Mouse (Mus musculus): ENCODE results near the gene Hoxa3. TPM values are rescaled to one million over a fixed set of nuclear protein-coding genes. Genes with fewer than 3 reads are reported as not detected.

Hoxa3 gene
- polyA plus RNA-seq (2014; fragmentation: Nextera tagmentation; extraction: Ambion mirVana), result 0.11 TPM in 1 of 2 replicates, not detected in the other

DNA sequence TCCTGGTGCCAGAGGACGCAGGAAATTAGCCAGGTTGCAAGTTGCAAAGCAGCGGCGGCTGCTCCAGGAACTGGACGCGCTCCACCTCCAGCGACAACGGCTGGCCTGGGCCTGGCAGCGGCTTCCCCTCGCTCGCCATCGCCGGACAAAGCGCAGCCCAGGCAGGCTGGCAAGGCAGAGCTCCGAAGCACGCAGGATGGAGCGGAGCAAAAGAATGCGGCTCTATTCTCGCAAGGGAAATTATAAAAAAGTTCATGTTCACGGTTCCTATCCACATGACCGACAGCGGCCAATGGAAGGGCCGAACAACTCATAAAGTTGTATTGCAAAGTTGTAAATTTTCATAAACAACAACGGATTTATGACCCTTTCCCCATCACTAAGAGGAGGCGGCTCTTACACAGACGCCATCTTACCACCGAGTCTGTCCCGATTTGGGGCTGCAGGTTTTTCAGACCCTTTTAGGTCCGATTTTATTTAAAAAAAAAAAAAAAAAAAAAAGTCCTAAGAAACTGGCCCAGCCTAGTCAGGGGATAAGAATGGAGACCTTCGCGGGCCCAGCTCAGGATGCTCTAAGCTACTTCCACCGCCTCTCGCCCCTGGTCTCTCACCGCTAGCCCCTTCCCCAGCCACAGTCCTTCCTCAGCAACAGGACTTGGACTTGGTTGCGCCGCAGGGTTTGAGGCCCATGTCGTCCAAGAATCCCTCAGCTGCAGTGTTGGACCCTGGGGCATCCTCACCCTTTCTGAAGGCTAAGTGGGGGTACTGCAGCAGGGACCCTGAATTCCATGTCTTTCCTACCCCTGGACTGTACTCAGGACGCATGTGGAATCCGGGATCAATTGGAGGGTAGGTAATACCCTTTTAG lies at the start of gene Hoxa3, which contains the start of gene Gm28308:
Hoxa3 (minus strand) TSS at position 218 of the 868 bp plus-strand sequence.
Gm28308 (minus strand) TSS at position 221 of the 868 bp plus-strand sequence.
- Histone ChIP-seq H3K4me1 (ENCODE audit: control insufficient read depth, insufficient read depth, low read length) (peaks cover 8% of the 10 kb centered on the region), H3K9ac (ENCODE audit: low read length) (no peak within 1 kb of the TSS), H3K4me2 (no peak within 1 kb of the TSS), H3K36me3 (ENCODE audit: control insufficient read depth, insufficient read depth, low read length) (no peaks in the 10 kb centered on the region), H3K27ac (ENCODE audit: low read depth, low read length) (no peak within 1 kb of the TSS), H3K4me3 (ENCODE audit: low read depth, low read length) (no peak within 1 kb of the TSS), H3K9me3 (ENCODE audit: control insufficient read depth, low read length) (no peaks in the 10 kb centered on the region), H3K27me3 (ENCODE audit: control insufficient read depth, insufficient read depth, low read length) (peaks cover 100% of the 10 kb centered on the region)
- WGBS, result 2% methylated on average over 38 of the region's 38 CpGs
- ATAC-seq (ENCODE audit: low FRiP score) (no peak), DNase-seq (ENCODE audit: low spot score, missing footprints) (no peak)

DNA sequence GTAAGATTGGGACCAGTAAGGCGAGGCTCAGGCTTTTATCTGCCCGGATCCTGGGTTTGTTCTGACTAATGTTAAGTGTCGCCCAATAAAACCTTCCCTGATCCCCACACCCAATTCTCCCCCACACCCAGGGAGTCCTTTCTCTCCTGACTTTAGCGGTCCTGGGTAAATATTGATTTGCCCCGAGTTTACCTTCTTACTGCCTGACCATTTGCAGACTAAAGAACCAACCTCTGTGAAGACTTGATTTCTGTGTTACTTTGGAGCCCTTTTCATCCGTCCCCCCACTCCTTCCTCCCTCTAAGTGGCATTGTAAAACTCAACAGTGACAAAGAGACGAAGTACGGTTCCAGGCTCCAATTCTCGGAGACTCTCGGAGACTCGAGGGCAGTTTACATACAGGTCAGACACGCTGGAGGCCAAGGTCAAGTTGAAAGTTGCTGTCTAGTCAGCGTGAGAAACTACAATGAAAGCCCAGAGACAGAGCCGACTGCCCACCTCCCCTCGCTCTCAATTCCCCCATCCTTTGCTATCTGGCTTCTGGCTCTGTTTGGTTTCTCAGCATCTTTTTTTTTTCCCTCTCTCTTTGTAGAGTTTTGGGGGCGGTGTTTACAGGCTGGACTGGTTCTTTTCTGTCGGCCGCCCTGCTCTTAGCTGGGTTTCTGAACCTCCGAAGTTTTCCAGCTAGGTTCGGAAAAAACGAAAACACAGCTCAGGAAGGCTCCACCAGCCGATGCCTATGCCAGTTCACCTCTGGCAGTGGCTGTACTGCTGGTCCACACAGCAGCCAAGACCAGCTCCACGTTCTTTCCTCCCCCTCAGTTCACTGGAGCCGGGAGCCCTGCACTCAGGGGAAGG lies 49.6 kb upstream of the Hoxa3 start:
- H3K9me3 ChIP-seq (ENCODE audit: control insufficient read depth, low read length), result no peaks in the 10 kb centered on the region
- ATAC-seq (ENCODE audit: low FRiP score) (no peak), DNase-seq (ENCODE audit: low spot score, missing footprints) (peak; percentile 97)
- H3K9ac ChIP-seq (ENCODE audit: low read length), result no peak overlapping the region
- no peak overlapping the region for H3K27ac ChIP-seq (ENCODE audit: low read depth, low read length)
- peaks cover 96% of the 10 kb centered on the region for H3K27me3 ChIP-seq (ENCODE audit: control insufficient read depth, insufficient read depth, low read length)
- H3K4me3 ChIP-seq (ENCODE audit: low read depth, low read length), result no peak overlapping the region
- no peak overlapping the region for H3K4me2 ChIP-seq
- H3K36me3 ChIP-seq (ENCODE audit: control insufficient read depth, insufficient read depth, low read length), result no peaks in the 10 kb centered on the region
- 2% methylated on average over 24 of the region's 24 CpGs for WGBS
- H3K4me1 ChIP-seq (ENCODE audit: control insufficient read depth, insufficient read depth, low read length), result no peaks in the 10 kb centered on the region; the same call in 1 of the 2 replicates

DNA sequence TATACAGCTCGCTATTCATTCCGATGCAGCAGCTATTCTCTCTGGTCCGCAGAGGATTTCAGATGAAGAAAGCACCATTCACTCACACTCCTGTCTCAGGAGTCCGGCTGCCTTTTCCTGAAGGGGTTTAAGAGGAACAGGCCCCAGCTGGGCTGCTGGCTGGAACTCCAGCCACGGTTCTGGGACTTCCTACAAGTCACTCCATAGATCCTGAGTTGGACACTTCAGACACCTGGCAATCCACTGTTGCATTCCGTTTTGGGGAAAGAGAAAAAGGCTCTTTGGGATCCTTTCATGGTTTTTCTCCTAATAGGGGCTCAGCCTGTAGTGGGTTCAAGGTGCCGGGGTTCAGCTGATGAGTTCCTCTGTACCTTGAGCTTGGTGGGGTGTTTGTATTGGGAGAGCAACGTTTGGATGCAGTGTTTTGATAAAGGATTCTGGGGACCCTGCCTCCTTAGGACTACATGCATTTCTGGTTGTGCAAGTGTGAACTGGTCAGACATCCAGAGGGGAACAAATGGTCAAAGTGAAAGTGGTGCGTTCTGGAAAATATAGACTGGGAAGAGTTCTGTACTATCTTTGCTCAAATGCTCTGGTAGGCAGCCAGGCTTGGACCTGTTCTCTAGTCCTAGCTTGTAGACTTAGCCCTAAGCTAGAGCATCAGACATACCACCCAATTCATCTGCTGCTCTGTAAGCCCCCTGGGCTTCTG lies 48.8 kb upstream of the Hoxa3 start:
- ATAC-seq (ENCODE audit: low FRiP score) (no peak), DNase-seq (ENCODE audit: low spot score, missing footprints) (peak; percentile 95)
- no peaks in the 10 kb centered on the region; the same call in 1 of the 2 replicates for H3K4me1 ChIP-seq (ENCODE audit: control insufficient read depth, insufficient read depth, low read length)
- WGBS, result 2% methylated on average over 9 of the region's 9 CpGs
- H3K4me2 ChIP-seq, result no peak overlapping the region
- no peaks in the 10 kb centered on the region for H3K9me3 ChIP-seq (ENCODE audit: control insufficient read depth, low read length)
- no peak overlapping the region for H3K9ac ChIP-seq (ENCODE audit: low read length)
- no peak overlapping the region for H3K4me3 ChIP-seq (ENCODE audit: low read depth, low read length)
- H3K27ac ChIP-seq (ENCODE audit: low read depth, low read length), result no peak overlapping the region
- peaks cover 98% of the 10 kb centered on the region for H3K27me3 ChIP-seq (ENCODE audit: control insufficient read depth, insufficient read depth, low read length)
- no peaks in the 10 kb centered on the region for H3K36me3 ChIP-seq (ENCODE audit: control insufficient read depth, insufficient read depth, low read length)

DNA sequence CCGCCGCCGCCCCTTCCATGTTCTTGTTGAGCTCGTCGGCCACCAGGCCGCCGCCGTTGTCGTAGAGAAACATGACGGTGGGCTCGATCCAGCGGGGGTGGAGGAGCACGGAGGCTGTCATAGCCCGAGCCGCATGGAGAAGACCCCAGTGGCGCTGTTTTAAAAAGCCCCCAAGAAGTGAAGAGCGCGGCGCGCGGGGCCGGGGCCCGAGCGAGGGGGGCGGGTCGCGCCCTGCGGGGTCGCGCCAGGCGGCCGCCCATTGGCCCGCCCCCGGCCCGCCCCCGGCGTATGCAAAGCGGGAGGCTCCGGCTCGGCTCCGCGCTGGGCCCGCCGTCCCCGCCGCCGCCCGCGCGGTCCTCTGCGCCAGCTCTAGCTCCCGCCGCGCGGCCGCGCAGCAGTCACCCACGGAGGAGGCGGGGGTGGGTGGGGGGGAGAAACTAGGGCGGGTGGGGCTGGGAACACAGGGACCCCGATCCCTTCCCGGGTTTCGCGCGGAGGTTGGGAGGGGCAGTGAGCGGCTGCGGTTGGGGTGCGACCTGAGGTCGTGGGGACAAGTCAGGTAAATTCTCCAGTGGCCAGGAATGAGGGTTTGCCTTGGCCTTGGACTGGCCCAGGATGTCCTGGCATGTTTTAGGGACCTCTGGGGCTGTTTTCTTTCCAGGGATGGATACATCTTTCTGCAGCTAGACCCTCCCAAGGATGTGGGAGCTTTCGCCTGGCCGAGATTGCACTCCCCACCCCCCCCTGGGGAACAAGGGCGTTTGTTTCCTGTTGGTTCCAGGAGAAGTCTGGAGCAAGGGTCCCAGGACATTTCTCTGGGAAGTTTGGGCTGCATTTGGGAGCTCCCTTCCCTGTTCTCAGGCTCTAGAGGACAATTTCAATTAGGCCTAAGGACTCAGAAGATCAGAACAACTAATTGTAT lies 47.8 kb upstream of the Hoxa3 start, which contains the start of gene Hoxa13:
Hoxa13 (minus strand) TSS at position 227 of the 922 bp plus-strand sequence.
- DNase-seq (ENCODE audit: low spot score, missing footprints) (peak; percentile 97), ATAC-seq (ENCODE audit: low FRiP score) (peak; percentile 67; the same call in 1 of the 2 replicates)
- Histone ChIP-seq H3K27ac (ENCODE audit: low read depth, low read length) (no peak within 1 kb of the TSS), H3K27me3 (ENCODE audit: control insufficient read depth, insufficient read depth, low read length) (peaks cover 96% of the 10 kb centered on the region), H3K4me2 (peak within 1 kb of the TSS; percentile 25), H3K4me1 (ENCODE audit: control insufficient read depth, insufficient read depth, low read length) (no peaks in the 10 kb centered on the region; the same call in 1 of the 2 replicates), H3K36me3 (ENCODE audit: control insufficient read depth, insufficient read depth, low read length) (no peaks in the 10 kb centered on the region), H3K9me3 (ENCODE audit: control insufficient read depth, low read length) (no peaks in the 10 kb centered on the region), H3K4me3 (ENCODE audit: low read depth, low read length) (peak within 1 kb of the TSS; percentile 10), H3K9ac (ENCODE audit: low read length) (no peak within 1 kb of the TSS)
- under 1% methylated on average over 41 of the region's 72 CpGs for WGBS

DNA sequence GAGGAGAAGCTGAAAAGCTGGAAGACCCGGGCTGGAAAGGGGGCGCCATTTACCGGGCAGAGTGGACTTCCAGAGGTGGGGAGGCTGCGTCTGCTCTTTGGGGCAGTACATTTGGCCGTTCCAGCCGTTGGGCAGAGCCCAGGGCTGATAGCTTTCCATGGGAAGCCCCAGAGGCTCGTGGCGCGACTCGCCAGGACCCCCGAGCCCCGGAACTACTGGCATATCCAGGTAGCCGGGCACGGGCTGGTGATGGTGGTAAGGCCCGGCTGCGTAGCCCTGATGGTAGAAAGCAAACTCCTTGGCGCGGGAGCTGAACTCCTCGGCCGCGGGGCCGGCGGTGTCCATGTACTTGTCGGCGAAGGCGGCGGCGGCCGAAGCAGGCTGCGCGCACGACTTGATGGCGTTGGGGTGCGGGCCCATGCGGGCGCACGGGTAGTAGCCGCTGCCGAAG lies 46.7 kb upstream of the Hoxa3 start:
- no peaks in the 10 kb centered on the region for H3K9me3 ChIP-seq (ENCODE audit: control insufficient read depth, low read length)
- H3K27ac ChIP-seq (ENCODE audit: low read depth, low read length), result no peak overlapping the region
- peaks cover 96% of the 10 kb centered on the region for H3K27me3 ChIP-seq (ENCODE audit: control insufficient read depth, insufficient read depth, low read length)
- no peak for ATAC-seq (ENCODE audit: low FRiP score)
- peak overlapping the region; percentile 25 for H3K4me2 ChIP-seq
- H3K9ac ChIP-seq (ENCODE audit: low read length), result no peak overlapping the region
- peak; percentile 97 for DNase-seq (ENCODE audit: low spot score, missing footprints)
- under 1% methylated on average over 37 of the region's 39 CpGs for WGBS
- peak overlapping the region; percentile 10 for H3K4me3 ChIP-seq (ENCODE audit: low read depth, low read length)
- H3K4me1 ChIP-seq (ENCODE audit: control insufficient read depth, insufficient read depth, low read length), result no peaks in the 10 kb centered on the region; the same call in 1 of the 2 replicates
- no peaks in the 10 kb centered on the region for H3K36me3 ChIP-seq (ENCODE audit: control insufficient read depth, insufficient read depth, low read length)

DNA sequence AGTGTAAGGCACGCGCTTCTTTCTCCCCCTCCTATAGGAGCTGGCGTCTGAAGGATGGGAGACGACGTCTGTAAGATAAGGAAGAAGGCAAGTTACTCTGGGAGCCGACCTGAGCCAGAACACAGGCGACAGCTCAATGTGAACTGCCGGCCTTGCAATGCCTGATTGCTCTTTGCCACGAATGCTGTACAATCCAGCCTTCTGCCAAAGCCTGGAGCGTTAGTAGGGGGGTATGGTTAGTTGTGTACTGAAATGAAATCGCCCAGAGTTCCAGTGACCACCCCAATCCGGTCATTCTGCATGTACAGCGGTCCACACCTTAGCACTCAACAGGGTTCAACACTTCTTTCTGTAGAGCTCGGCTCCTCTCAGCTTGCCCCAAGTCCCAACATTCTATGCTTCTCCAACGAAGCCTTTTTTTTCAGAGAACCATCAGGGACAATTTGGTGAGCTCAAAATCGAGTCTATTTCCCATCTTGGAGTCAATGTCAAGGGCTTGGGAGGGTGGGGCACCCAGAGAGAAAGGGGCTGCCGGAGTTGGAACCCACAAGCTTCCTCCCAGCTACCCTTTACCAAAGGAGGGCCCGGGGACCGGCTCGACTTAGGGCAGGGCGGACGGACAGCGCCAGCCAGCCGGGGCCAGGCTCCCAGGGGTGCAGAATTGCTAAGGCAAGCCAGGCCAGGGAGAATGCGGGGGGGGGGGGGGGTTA lies 46.1 kb upstream of the Hoxa3 start:
- H3K9ac ChIP-seq (ENCODE audit: low read length), result no peak overlapping the region
- DNase-seq (ENCODE audit: low spot score, missing footprints) (peak; percentile 96), ATAC-seq (ENCODE audit: low FRiP score) (no peak)
- under 1% methylated on average over 24 of the region's 25 CpGs for WGBS
- no peaks in the 10 kb centered on the region; the same call in 1 of the 2 replicates for H3K4me1 ChIP-seq (ENCODE audit: control insufficient read depth, insufficient read depth, low read length)
- H3K27ac ChIP-seq (ENCODE audit: low read depth, low read length), result no peak overlapping the region
- peaks cover 96% of the 10 kb centered on the region for H3K27me3 ChIP-seq (ENCODE audit: control insufficient read depth, insufficient read depth, low read length)
- no peak overlapping the region for H3K4me3 ChIP-seq (ENCODE audit: low read depth, low read length)
- H3K36me3 ChIP-seq (ENCODE audit: control insufficient read depth, insufficient read depth, low read length), result no peaks in the 10 kb centered on the region
- H3K9me3 ChIP-seq (ENCODE audit: control insufficient read depth, low read length), result no peaks in the 10 kb centered on the region
- no peak overlapping the region for H3K4me2 ChIP-seq

DNA sequence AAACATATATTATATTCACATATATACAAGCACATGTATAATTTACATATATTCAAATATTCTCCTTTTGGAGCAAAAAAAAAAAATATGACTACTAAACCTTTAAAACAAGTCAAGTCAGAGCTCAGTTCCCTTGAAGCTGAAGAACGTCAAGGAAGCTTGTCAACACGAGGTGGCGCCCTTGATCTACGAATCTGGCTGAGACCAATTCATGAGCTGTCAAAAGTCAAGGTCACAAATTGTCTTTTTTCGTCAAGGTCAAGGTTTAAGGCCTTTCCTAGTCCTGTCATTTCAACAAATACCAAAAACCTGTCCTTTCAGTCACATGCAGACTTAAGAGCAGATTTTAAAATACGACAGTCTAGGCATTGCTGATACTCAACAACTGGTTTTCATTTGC lies 43.8 kb upstream of the Hoxa3 start:
- H3K36me3 ChIP-seq (ENCODE audit: control insufficient read depth, insufficient read depth, low read length), result no peaks in the 10 kb centered on the region
- H3K4me2 ChIP-seq, result no peak overlapping the region
- 1% methylated on average over 6 of the region's 6 CpGs for WGBS
- peaks cover 96% of the 10 kb centered on the region for H3K27me3 ChIP-seq (ENCODE audit: control insufficient read depth, insufficient read depth, low read length)
- H3K9ac ChIP-seq (ENCODE audit: low read length), result no peak overlapping the region
- DNase-seq (ENCODE audit: low spot score, missing footprints) (peak; percentile 99), ATAC-seq (ENCODE audit: low FRiP score) (no peak)
- no peak overlapping the region for H3K4me3 ChIP-seq (ENCODE audit: low read depth, low read length)
- no peak overlapping the region for H3K27ac ChIP-seq (ENCODE audit: low read depth, low read length)
- H3K9me3 ChIP-seq (ENCODE audit: control insufficient read depth, low read length), result no peaks in the 10 kb centered on the region
- no peaks in the 10 kb centered on the region; the same call in 1 of the 2 replicates for H3K4me1 ChIP-seq (ENCODE audit: control insufficient read depth, insufficient read depth, low read length)

All from midbrain, embryonic 11.5 days (tissue).